Mouse (Mus musculus): ENCODE measurements around the gene Sept9.
A peak's percentile ranks its signal among the peaks of the same experiment; 100 is the strongest.
"Not testable (repeated sequence)": the region's sequence is repeated elsewhere in the genome, so short reads cannot be mapped to it uniquely, and the experiment has no call there.

Sept9 gene

DNA sequence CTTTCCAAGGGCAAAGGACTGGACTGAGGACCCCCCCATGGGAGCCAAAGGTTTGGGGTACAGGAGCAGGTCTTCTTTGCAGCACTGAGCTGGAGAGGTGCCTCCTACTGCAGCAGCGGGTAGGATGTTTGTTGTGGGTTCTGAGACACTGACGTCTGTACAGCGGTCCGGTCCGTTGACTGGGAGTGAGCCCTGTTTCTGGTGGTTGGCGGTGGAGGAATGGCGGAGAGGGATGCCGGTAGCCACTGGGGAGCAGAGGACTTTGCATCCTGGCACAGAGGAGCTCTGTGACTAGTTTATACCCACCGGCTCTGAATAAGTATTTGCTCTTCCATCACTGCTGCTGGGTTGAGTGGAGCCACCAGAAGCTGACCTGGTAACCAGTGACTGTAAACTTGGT, 138.3 kb downstream of the Sept9 start:
- no peak for DNase-seq (ENCODE audit: extremely low read depth, insufficient read length, low spot score)

DNA sequence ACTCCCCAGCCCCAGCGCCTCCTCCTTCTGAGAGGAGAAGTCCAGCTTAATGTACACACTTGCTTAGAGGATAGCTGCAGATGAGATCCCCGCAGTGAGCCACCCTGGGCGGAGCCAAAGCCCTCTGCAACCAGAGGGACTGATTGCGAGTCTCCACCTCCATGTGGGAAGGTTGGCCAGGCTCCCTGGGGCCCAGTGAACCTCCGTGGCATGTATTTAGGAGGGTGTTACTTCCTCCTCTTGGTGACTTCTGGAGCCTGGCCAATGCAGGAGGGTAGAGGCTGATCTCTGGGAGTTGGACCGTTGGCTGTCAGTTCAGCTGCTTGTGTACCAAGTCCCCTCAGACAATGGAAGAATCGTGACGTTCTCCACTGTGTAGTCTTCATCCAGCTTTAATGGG, 139.0 kb downstream of the Sept9 start:
- DNase-seq (ENCODE audit: extremely low read depth, insufficient read length, low spot score), result peak; percentile 71

DNA sequence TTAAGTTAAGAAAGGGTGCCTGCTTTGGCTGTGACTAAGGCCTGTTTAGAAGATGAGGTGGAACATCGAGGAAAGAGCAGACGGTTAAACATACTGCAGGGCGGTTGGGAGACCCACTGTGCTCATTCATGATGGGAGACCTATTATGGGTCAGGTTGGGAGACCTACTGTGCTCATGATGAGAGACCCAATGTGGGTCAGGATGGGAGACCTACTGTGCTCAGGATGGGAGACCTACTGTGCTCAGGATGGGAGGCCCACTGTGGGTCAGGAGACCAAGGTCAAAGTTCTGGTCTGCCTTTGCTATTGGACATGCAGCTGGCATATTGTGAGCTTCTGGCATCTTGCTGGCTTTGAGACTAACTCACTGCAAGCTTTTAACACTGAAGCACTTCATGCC, 139.6 kb downstream of the Sept9 start:
- DNase-seq (ENCODE audit: extremely low read depth, insufficient read length, low spot score), result no peak

DNA sequence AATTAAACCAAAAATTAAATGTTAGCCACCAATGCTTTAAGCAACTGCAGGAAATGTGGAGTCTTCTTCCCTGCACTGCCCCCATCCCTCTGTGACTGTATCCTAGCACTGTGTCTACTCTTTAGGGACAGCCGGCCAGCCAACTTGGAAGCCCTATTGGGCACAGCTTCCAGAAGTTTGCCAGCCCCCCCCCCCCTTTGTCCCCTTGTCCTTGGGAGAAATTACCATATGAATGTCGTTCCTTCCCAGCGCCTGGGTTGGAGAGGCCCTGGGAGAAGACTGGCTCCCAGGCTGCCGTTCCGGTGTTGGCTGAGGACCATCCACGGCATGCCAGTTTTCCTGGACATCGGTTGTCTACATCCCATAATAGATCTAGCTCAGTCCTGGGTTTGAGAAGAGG, 141.8 kb downstream of the Sept9 start:
- DNase-seq (ENCODE audit: extremely low read depth, insufficient read length, low spot score), result no peak

DNA sequence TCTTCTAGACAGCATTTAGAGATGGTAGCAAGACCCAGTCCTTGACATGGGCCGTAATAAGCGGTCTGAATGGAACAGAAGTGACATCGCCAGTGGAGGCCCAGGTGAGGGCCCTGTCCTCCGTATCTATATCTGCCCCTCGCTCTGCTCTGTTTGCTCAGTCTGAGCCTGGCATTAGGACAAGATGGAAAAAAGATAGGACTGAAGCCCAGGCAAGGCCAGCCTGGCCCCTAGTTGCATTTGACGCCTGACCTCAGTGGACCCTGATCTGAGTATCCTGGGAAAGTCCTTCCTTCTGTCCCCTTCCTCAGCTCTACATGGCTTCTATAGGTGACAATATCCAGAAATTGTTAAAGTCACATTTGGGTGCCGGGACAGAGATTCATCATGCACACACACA, 142.6 kb downstream of the Sept9 start:
- DNase-seq (ENCODE audit: extremely low read depth, insufficient read length, low spot score), result no peak

DNA sequence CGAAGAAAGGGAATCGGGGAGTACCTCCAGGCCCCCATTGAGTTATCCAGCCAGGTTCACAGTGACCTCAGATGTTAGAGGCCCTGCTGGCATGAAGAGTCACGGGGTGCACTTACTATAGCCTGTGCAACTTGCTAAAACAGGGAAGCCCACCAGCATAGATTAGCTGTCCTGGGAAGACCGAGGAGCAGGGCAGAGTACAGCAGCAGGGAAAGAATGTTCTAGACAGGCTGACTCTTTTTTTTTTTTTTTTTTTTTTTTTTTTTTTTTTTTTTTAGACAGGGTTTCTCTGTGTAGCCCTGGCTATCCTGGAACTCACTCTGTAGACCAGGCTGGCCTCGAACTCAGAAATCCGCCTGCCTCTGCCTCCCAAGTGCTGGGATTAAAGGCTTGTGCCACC, 143.0 kb downstream of the Sept9 start:
- not testable (repeated sequence) for DNase-seq (ENCODE audit: extremely low read depth, insufficient read length, low spot score)

DNA sequence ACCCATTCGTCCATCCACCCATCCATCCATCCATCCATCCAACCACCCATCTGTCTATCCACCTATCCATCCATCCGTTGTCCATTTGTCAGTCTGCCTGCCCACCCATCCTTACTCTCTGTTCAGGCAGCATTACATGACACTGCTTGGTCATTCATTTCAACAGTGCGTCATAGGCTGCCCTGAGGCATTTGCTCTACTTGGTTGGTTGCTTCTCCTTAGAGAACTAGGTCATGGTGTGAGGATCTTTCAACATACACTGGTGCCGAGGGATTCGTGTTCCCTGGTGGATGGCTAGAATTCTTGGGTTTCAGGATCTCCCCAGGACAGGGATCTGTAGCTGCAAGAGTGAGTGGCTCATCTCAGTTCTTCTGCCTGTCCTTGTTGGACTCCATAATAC, 144.3 kb downstream of the Sept9 start:
- no peak for DNase-seq (ENCODE audit: extremely low read depth, insufficient read length, low spot score)

DNA sequence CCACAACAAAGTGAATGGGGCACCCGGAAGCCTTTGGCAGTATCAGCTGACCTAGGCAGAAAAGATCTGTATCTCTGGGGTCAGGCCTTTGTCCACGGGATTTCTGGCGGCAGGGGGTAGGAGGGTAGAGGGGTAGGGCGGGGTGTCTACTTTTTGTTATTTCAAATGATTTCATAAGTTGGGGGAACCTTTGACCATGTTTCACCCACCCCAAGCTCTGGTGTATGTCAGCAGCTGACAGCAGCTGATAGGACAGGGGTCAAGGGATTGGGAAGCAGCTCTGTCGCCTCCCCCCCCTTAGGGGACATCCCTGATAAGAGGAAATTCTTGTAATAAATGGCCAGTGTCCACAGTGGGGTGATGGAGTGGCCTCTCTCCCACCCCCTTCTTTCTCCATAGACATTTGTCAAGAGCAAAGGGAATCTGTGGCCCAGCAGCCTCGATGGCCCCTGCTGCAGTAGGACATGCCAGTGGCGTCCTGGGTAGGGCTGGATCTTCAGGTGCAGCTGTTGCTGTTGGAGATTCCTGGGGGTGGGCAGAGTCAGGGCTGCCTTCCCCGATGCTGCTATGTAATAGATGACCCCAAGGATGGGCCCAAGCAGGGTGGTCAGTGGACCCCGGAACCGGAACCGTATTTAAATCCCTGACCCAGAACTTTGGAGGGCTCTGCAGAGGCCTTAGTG, 145.0 kb downstream of the Sept9 start:
- DNase-seq (ENCODE audit: extremely low read depth, insufficient read length, low spot score), result no peak

DNA sequence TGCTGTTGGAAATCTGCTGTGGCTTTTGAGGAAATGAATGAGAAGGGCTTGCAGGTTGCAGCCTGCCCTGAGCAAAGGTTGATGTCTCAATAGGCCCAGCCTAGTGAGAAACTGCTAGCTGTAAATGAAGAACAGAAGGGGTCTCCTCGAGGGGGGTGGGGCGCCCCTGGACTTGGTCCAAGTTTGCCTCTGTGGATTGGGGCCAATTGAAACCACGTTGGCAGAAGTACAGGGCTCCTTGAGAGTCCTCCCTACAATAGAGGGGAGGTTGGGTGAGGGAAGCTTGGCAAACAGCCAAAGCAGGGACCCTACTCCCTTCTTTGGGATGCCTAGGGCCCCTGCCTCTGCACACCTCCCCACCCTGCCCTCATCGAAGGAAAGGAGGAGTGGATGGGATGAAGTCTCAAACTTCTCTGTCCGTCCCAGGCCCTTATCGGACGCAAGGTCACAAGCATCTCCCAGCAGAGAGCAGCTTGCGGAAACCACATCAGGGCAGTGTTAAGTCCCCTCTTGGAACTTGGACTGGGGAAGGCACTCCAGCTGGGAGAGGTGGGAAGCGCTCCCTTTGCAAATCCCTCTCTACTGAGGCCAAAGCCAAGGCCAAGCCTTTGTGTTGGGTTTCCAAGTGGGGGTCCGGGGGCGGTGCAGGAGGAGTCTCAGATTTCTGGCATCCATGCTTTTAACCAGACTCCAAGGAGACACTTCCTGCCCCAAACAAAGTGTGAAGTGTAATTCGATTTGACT, 145.7 kb downstream of the Sept9 start:
- no peak for DNase-seq (ENCODE audit: extremely low read depth, insufficient read length, low spot score)

DNA sequence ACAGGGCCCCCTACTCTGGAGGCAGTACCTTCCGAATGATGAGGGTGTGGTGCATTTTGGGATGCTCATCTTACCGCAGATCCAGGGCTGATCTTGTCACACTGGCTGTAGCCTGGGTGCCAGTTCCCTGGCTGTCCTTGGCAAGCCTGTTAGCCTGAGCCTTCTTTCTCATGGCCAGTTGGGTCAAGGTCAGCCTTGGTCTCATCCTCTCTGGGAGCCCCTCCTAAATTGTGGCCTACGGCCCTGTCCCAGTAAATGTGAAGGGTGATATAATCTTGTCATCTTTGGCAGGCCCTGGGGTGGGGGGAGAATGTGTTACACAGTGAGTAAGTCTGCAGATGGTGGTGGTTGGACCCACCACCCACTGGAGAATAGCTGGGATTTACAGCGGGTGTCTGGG, 147.8 kb downstream of the Sept9 start:
- DNase-seq (ENCODE audit: extremely low read depth, insufficient read length, low spot score), result no peak

DNA sequence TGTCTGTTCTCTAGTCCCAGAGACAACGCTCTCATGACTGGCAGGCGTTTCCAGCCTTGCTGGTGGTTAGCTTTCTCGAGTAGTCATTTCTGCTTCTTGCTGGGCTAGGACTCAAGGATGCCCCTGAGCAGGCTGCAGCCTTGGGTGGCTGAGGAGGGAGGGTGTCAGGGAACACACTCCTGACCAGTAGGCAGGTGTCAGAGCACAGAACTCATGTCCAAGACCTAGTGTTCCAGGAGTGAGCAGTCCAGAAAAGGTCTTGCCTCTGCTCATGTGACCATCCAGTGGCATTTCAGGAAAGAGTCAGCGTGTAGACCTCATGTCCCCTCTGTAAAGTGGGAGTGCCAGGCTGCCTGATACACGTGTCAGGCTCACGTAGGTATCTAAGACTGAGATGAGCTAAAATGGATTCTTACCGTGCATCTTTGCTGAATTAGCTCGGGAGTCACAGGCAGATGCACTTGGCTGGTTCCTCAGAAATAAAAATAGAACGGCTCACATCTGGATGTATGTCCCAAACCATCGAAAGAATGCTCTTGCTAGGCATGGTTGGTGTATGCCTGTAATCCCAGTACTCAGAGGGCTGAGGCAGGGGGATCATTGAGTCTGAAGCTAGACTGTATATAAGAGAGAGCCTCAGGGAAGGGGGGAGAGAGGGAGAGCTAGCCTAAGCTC, 149.1 kb downstream of the Sept9 start:
- DNase-seq (ENCODE audit: extremely low read depth, insufficient read length, low spot score), result no peak

DNA sequence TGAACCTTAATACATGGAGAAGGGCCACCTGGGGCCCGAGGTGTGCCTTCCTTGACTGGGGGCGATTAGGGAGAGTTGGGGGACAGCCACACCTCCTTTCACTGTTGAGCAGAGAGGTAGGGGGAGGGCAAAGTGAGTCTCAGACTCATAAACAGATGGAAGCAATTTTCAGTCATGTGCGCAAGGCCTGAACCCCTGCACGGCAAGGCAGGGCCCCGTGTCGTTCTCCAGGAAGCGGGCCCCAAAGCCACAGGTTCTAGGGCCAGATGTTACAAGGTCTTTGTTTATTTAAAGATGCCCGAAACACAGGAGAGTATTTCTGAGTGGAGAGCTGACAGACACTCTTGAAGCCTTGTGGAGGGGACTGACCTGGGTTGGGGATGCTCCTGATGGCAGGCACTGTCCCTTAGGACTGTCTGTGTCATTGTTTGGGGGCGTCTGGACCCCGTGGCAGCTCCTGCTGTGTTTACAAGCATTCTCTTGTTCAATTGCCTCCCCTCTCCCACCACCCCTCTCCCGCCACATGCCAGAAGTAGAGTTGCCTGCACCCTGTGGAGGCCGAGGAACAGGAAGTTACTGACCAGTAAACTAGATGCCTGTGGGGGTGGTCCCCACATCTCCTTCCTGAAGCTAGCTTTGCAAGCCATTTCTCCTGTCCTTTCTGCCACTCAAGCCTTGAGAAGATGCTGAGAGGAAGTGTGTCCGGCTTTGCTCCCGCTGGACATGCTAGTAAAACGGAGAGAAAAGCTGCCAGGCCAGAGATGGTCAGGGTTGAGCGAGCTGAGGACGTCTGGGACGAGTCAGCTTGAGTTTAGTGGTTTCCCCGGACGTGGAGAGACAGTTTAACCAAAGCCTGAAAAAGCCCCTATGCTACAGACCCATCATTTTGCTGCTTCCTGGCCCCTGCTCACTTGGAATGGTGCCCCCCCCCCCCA, 150.2 kb downstream of the Sept9 start:
- DNase-seq (ENCODE audit: extremely low read depth, insufficient read length, low spot score), result peak; percentile 45

DNA sequence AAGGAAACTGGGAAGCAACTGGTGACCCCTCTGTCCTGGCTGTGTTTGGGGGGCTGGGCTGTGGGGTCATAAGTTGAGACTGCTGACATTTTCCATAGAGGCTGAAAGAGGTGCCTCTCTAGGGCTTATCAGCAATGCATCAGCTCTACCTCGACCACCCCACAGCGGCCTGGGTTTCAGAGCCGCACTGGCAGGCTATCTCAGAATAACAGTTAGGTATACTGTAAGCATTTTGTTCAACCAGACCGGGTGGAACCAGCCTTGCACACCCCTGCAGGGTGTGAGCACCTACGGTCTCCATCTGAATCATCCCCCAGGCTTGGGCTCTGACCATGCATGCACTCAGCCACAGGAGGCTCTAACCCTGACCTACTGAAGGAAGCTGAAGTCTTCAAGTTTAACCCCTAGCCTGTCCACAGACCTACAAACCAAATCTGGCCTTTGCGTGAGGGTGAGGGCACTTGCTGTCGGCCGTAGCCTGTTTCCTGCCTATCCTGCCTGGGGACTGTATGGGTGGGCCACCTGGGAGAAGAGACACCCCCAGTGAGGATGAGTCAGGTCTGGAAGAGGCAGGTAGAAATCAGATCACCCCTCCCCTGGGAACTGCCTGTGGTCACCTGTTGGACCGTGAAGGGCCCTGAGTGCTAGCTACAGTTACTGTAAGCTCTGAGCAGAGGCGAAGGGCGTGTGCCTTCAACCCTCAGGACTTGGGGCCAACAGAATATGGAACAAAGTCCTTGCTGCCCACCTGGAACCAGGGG, 151.2 kb downstream of the Sept9 start:
- DNase-seq (ENCODE audit: extremely low read depth, insufficient read length, low spot score), result no peak

DNA sequence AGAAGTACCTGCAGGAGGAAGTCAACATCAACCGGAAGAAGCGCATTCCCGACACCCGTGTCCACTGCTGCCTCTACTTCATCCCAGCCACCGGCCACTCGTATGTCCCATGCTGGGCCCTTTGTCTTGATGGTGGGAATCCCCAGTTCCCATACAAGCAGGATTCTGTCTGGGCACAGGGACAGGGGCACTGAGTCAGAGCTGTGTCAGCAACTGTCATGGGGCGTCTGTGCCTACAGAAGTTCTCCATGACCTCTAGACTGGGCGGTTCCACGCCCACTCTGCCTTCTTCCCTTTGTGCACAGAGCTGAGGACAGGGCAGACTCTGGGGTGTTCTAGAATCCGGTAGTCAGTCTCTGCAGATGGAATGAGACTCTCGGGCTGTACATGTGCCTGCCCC, 153.7 kb downstream of the Sept9 start:
- DNase-seq (ENCODE audit: extremely low read depth, insufficient read length, low spot score), result peak; percentile 69

DNA sequence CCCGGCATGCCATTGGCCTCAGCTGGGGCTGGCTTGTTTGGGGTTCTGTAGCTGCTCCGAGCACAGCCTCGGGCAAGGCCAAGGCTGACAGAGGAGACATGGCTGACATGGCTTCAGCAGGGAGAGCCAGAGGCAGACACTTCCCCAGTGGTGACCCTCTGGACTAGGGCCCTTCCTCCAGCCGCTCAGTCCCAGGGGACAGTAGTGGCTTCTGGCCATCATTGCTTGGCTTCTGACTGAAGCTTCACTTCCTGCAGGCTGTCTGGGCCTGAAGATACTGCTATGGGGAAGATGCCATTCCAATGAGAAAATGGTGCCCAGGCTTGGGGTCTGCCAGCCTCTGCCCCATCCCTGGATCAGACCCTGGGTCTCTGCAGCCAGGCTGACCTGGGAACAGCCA, 154.6 kb downstream of the Sept9 start:
- peak; percentile 74 for DNase-seq (ENCODE audit: extremely low read depth, insufficient read length, low spot score)

DNA sequence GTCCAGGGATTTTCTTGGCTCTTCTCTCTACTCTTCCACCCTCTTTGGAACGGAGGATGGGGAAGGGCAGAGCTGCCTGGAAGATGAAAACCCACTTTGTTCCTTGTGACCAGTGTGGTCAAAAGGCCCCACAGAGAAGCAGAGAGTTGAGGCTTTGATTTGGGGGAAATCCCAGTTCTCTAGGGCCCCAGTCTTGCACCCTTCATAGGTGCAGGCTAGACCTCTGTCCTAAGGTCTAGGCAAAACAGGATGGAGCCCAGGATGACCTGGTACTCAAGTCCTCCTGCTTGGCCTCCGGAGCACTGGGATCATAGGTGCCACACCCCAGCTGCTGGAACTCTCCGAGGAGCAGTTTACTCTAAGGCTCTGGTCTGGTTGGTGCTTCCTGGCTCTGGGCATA, 157.5 kb downstream of the Sept9 start:
- DNase-seq (ENCODE audit: extremely low read depth, insufficient read length, low spot score), result no peak

DNA sequence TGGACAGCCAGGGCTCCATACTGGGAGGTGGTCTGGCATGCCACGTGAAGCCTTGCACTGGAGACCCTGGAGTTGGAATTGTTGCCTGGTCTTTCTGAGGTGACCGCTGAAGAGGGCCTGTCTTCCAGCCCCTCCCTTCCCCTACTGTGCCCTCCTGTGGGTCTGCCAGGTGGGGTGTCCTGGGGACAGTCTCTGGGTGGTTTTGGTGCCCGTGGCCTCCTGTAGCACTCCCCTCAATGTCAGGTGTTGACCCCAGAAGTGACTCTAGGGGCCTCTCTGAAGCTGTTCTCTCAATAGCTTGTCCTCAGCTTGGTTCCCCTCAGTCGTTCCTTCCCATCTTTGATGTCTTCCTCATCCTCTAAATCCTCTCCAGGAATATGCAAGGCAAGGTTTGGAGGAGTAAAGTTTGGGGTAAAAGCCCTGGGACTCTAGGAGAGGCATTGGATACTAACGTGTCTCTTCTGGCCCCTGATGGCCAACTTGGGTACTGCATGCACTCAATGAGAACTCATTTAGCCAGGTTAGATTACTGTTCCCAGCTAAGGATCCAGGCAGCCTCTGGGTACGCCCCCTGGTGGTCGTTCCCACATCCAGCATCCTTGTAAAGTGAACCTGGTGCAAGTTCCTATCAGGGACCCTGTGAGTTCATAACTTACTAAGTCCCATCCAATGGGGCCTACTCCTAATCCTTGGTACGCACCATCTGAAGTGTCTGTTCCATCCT, 158.6 kb downstream of the Sept9 start:
- peak; percentile 67 for DNase-seq (ENCODE audit: extremely low read depth, insufficient read length, low spot score)

DNA sequence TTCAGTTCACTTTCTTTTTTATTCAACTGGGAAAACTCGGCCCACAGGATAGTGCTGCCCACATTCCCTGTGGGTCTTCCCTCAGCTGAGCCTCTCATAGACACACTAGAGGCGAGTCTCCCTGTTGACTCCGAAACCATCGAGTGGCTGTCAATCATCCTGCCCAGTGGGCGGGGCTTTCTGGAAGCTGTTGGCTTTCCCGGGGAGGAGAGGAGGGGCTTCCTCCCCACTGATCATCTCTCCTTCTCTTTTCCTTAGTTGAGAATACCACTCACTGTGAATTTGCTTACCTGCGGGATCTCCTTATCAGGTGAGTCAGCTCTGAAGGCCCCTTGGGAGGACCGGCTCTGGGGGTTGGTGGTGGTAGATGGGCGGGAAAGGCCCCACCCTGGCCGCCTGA, 159.7 kb downstream of the Sept9 start:
- no peak for DNase-seq (ENCODE audit: extremely low read depth, insufficient read length, low spot score)

DNA sequence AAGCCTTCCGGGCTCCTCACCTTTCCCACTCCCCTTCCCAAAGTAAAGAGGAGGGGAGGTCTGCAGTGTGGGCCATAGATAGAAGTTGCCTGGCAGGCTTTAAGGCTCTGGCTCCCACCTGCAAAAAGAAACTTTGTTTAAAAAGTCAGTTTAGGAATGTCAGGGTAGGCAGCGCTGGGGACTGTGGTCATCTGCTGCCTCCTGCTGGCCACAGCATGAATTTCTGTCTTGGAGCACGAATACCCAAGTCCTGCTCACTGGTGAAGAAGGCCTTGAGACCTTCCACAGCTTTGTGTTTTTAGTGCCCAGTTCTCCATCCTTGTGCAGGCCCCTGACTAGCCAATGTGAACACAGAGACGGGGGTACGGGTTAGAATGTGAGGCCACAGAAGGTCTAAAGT, 160.4 kb downstream of the Sept9 start:
- DNase-seq (ENCODE audit: extremely low read depth, insufficient read length, low spot score), result peak; percentile 50

DNA sequence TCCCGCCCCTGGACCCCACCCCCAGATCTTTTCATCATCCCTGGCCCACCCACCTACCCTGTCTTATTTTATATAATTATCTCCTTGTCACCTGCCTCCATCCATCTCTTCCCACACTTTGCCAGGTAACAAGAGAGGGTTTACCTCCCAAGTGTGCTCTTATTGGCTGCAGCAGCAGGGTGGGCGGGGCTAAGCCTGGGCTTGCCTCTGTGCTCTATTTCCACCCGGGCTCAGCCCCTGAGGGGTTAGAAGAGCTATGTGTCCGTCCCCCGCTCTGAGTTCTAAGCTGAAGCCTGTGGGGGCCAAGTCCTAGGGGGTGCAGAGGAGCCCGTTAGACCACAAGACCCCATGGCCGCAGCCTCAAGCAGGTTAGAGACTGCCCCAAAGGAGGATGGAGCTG, 161.1 kb downstream of the Sept9 start:
- DNase-seq (ENCODE audit: extremely low read depth, insufficient read length, low spot score), result no peak
